Mouse (Mus musculus): ENCODE data around the gene Slitrk3.
"Not testable (repeated sequence)": the region's sequence is repeated elsewhere in the genome, so short reads cannot be mapped to it uniquely, and the experiment has no call there.

Gene Slitrk3

DNA sequence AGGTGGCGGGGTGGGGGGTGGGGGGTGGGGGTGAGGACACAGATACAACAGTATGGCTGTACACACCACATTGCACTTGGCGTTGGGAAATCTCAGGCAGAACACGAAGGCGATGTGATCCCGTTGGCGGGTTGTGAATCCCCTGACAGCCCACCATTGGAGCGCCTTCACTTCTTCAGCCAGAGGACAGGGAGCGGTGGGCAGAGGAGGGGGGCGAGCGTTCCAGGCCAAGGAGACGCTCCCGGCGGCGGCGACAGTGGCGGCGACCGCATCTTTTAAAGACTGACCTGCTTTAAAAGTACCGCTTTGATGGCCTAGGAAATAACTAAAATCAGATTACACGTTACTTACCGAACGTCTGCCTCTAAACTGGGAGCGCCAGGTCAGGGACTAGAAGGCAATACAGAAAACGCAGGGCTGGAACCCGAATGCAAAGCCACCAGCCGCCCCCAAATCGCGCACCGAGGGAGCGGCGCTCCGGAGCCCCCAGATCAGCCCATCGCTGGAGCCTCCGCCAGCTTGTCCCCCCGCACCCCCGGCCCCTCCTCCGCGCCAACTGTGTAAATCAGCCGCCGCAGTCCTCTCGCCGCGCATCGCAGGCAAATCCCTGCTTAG is at the start of gene Slitrk3:
Slitrk3 (minus strand) TSS at position 607 of the 615 bp plus-strand sequence.
- DNase-seq, result no peak

DNA sequence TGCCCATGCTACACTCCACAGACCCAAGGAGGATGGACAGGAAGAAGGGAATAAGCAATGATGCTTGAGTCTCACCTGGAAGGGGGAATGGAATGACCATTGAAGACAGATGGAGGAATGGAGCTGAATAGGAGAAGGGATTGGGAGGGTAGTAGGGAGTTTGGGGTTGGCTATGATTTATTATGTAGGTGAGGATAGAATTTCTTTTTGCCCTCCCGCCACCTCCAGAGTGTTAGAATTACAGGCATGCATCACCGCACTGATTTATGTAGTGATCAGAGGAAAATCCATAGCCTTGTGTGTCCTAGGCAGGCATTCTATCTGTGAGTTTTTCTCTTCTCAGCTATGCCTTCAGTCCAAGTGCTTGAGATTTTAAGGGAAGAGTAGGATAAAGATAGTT is 36.8 kb upstream of the Slitrk3 start:
- DNase-seq, result not testable (repeated sequence)

DNA sequence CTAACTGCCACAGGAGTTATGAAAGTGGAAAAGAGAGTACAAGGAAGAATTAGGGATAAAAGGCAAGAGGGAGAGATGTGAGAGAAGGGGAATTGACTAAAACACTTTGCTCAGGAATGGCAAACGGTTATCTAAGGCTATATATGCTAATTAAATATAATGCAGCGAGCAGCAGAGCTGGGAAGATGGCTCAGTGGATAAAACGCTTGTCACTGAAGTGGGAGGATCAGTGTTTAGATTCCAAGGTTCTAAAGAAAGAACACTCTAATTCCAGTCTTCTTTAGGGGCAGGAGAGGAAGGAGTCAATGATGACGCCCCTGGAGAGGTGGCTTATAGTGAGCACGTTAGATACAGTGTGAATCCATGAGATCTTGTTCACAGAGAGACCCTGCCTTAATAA is 27.0 kb upstream of the Slitrk3 start:
- DNase-seq, result no peak

DNA sequence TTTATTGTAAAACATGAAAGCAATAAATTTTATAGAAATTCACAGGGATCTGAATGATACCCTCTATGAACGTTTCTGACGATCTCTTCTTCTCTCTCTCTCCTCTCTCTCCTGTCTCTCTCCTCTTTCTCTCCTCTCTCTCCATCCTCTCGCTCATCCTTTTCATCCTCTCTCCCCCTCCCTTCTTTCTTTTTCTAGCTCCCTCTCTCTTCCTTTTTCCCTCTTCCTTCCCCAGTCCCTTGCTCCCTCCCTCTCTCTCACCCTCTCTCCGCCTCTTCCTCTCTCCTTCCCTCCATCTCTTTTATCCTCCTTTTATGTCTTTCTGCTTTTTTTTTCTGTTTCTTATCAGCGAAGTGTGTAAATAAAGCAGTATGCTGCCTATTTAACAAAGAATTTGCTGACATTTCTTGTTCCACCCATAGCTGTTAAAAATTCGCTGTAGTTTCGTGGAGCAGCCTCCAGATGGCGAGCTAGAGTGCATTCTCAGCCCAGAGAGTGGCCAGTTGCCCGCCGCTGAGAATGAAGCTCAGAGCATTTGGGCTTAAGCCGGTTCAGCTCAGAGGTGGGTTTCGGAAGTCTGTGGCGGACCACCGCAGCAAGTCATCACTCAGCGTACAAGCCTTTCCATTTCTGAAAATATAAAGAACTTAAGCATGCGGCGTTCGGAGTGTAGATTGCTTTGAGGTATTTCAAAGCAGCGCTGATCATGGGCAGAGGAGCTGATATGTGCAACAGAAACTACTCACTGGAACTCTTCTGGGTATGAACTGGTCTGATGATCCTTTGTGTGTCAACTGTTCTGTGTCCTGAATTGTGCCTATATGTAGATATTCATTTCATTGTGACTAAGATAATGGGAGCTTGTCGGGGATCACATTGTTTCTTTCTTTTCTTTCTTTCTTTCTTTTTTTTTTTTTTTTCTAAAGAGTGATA is 8.5 kb upstream of the Slitrk3 start:
- peak; percentile 73 for DNase-seq

DNA sequence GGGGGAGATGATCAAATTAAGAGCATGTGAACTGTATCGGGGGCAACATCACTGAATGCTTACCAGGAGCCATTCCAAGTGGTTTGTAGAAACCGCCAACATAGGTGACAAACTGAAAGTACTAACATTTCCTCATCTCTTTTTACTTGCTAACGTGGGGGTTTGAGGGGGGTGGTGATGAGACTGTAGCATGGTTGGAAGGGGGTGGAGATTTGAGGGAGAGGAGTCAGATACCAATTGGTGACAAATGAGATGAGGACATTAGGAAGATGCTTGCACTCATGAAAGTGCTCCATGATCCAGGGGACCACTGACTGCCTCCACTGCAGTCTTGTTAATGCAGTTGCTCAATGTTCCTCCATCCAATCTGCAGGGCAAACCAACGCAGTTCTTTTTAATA is 587 bp upstream of the Slitrk3 start:
- DNase-seq, result no peak

DNA sequence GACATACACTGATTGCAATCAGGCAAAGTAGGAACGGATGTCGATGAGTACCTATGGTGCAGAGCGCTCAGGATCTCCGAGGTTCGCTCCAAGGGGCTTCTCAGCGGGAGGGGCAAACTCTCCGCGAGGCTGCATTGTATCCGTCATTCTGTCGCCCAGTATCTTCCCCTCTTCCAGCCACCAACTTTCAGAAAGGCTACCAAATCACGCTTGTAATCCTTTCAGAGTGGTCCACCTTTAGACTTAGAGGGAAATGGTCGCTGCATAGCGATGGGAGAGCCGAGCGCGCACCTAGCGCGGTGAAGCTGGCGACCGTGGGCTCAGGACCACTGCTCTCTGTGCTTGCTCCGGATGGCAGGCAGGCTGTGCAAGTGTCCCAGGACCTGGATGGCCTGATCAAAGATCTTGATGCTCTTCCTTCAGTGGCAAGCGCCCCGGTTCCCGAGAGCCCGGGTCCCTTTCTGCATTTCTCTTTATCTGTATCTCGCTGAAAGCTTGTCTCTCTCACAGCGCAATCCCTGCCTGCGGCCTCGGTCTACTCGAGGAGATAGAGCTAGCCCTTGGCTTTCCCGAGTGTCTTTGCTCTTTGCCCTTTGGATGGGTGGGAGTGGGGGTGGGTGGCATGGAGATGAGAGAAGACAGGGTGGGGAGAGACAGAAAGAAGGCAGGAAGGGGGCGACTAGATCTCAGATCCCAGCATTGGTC is 959 bp downstream of the Slitrk3 start:
- DNase-seq, result peak; percentile 80

DNA sequence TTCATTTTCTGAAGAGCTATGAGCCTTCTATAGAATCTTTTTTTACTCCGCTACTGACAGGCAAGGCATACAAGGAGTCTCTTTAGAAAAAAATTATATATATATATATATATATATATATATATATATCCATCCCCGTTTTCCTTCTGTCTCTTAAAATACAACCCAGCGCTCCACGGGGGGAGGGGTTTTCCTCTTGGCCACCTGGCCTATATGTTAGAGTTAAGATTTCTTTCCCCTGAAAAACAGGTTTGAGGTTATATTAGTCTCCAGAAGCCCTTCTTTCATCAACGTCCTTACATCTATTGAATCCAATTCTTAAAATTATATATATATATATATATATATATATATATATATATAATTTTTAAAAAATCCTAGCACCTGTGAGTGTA is 1.6 kb downstream of the Slitrk3 start:
- DNase-seq, result no peak

DNA sequence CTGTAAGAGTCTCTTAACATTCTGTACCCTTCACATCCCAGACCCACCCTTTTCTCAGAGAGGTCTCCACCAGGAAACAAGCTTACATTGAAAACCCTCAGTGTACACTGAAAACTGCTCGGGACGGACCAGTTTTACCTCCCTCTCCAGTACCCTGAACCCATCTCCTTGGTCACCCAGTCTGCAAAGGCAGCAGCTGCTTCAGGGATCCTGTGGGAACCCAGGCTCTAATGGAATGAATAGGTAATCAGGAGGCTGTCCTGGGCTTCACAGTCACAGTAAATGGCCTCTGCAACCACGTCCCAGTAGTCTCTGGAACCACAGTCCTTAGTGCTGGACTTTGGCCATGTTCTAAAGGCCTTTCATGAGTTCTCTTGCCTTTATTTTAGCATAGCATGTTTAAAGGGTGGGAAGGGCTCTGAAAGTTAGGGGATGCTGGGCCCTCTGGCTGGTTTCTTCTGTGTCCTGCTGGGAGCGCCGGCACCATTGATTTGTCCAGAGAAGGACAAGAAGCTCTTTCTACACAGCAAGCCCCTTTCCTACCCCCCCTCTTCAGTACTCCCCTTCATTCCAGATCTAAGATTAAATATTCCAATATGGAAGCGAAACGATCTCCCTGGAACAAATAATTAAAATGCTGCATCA is 2.1 kb downstream of the Slitrk3 start:
- peak; percentile 84 for DNase-seq

DNA sequence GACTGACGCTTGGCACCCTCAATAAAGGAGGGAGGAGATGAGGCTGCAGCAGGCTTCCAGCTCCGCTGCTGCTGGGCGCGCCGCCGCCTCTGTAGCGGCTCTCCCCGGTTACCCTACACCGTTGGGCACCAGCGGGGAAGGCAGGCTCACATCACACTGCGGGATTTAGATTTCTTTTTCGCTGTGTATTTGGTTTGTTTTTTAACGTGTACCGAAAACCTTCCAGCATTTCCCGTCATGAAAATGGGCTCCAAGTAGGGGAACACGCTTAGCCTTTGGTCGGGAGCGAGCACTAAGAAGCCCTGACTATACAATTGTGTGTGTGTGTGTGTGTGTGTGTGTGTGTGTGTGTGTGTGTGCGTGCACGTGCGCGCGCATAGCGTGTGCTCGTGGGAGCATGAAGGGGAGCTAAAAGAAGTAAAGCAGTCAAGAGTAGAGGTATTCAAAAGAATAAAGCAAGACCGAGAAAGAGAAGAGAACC is 4.1 kb downstream of the Slitrk3 start:
- no peak for DNase-seq

DNA sequence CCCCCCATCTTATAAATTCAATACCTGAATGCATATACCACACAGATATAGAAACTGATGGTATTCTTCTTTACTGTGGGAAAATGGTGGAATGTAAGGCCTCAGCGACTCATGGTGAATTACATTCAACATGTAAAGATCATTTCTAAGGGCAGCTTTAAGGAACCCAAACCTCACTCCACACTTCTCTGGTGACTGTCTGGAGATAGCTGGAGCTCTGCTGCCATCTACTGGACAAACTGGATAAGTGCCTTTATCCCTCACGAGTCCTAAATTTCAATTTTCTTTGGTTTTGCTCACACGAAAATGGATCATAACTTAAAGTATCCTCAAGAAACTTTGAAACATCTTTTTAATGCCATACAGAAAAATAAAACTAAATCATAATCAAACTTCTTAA is 11.4 kb downstream of the Slitrk3 start:
- no peak for DNase-seq

DNA sequence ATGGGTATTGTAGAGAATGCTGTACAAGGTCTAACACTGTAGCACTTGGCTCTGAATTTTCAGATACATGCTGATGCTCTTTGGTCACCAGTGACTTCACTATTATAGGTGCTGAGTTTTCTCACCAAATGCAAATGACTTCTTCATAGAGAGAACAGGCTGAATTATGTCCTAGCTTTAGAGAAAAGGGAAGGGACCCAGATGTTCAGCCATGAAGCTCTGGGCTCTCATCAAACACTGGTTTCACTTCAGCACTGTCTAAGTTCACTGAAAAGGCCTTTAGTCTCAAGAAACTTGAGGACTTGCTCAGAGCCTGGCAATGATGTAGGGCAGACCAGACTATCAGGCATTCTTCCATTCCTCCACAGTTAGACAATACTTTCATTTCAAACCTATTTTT is 15.3 kb downstream of the Slitrk3 start:
- DNase-seq, result no peak

DNA sequence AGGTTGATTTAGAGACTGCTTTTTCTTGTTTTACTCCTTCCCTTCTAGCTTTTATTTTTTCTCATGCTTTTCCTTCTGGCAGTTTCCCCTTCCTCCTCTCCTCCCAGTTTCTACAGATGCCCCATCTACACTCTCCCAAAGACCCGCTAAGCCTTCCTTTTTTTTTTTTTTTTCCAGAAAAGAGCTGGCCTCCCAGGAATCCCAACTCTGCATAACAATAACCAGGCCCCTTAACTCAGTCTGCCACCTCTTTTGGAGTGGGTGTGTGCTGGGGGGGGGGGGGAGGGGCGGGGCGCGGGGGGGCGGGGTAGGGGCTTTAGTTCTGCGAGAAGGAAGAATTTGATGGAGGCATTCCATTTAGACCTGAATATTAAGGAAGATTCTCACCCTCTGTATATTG is 51.6 kb downstream of the Slitrk3 start:
- DNase-seq, result no peak

DNA sequence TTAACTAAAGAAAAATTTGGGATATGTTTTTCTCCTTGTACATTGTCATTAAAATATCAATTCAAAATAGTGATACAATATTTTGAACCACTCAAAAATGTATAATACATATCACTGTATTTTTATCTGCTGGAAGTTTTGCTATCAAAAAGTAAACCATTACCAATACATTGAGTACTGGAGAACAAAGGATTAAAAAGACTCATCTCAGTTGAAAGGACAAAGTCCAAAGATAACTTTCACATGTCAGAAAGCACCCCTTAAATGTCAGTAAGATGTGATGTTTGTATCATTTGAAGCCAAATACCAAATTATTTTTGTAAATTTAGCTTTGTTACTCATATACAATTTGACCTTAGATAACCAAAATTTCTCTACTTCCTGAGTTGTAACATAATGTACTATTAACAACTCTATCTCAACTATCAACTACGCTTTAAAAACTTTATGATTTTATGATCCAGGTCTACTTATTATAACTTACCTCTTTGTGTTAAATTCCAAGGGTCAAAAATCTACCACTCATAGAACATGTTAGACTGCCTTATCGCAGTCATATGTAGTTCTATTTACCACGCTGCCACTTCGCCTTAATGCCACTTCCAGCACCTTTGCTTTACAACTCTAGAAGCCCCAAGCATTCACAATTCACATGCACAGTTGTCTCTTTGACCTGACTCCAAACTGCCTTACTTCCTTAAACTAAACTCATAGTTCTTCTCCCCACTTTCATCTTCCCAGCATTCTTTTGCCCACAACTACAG is 54.5 kb downstream of the Slitrk3 start:
- DNase-seq, result no peak

DNA sequence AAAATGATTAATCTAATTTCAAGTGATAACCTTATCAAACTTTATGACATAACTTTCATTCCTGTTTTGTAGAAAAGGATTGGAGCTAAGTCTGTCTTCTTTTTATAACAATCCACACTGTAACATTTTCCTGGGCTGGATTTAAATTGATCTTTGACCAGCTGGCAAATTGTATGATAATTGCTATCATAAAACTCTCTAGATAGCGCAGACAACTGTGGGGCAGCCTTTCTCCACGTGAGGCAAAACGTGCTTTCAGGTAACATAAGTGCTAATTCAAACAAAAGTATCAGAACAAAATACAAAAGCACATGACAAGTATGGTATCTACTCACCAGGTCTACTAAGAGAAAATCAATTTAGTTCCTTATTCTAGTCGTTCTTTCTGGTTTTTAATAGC is 60.1 kb downstream of the Slitrk3 start:
- no peak for DNase-seq

All from heart, adult 11 months (tissue).